Mouse (Mus musculus) liver, adult 2 months (tissue): ENCODE measurements at regions not wholly inside any gene's neighbourhood (a gene's known extent, or its start where the extent isn't known, plus 50 kb on each side); places are given as distances from the start of the nearest gene placed in this dataset.

Experiments used
- DNase-seq: peaks from one replicate; pipeline ENCODE4 v3.0.0-alpha.2; 2011; ENCODE audit warnings: low read depth, low spot score; ENCODE audit errors: extremely low read depth
- H3K27ac ChIP-seq: fragments of 200-500 bp; replicated peaks from 2 replicates; pipeline ENCODE4 v1.5.1; 2012; ENCODE audit warnings: low read depth, mild to moderate bottlenecking, control low read depth, inconsistent platforms, low read length; ENCODE audit not compliant: insufficient read depth
- H3K27me3 ChIP-seq: fragments of 200-500 bp; 2 replicates; pipeline ENCODE4 v1.6.1; 2012; ENCODE audit warnings: mild to moderate bottlenecking, moderate library complexity, low read length, inconsistent platforms; ENCODE audit not compliant: control insufficient read depth, insufficient read depth
- H3K36me3 ChIP-seq: fragments of 200-500 bp; 2 replicates; pipeline ENCODE4 v1.6.1; 2012; ENCODE audit warnings: low read length, inconsistent platforms; ENCODE audit not compliant: control insufficient read depth, insufficient read depth
- H3K4me1 ChIP-seq: fragments of 200-500 bp; 2 replicates; pipeline ENCODE4 v1.6.1; 2011; ENCODE audit warnings: low read length; ENCODE audit not compliant: control insufficient read depth, insufficient read depth
- H3K4me3 ChIP-seq: fragments of 200-500 bp; 2 replicates; pipeline ENCODE4 v1.5.1; 2011; ENCODE audit warnings: low read depth, mild to moderate bottlenecking, control low read depth, low read length, moderate library complexity; ENCODE audit not compliant: insufficient read depth
- H3K79me2 ChIP-seq: fragments of 200-500 bp; 2 replicates; pipeline ENCODE4 v1.6.1; 2012; ENCODE audit warnings: inconsistent platforms, mild to moderate bottlenecking, low read length, moderate library complexity; ENCODE audit not compliant: control insufficient read depth, insufficient read depth
- H3K9ac ChIP-seq: fragments of 200-500 bp; 2 replicates; pipeline ENCODE4 v1.6.1; 2012; ENCODE audit warnings: low read depth, mild to moderate bottlenecking, control low read depth, inconsistent platforms, low read length
- CTCF ChIP-seq: fragments of 200-500 bp; IDR thresholded peaks from 2 replicates; pipeline ENCODE4 v1.5.1; 2011; ENCODE audit warnings: low read depth, low read length, control low read depth
- POLR2A ChIP-seq: fragments of 200-500 bp; IDR thresholded peaks from 2 replicates; pipeline ENCODE4 v1.6.1; 2011; ENCODE audit warnings: low read length, control low read depth; ENCODE audit not compliant: insufficient read depth; ENCODE audit errors: extremely low read depth
- WGBS: fragments of 180-500 bp; shearing (Covaris S2); methylation state at CpG from one replicate; pipeline ENCODE4 v1.1.7; 2018; 5-methylcytosine and 5-hydroxymethylcytosine counted together

GRCm38 (mm10) chr1:78600666-78601065, 57.0 kb upstream of the Acsl3 start:
- no peaks in the 10 kb centered on the region for H3K27me3 ChIP-seq
- H3K36me3 ChIP-seq: no peaks in the 10 kb centered on the region
- WGBS: 45% methylated on average over 1 of the region's 1 CpGs
- no peak overlapping the region for H3K27ac ChIP-seq
- H3K9ac ChIP-seq: no peak overlapping the region
- no peak for DNase-seq
- TF ChIP-seq POLR2A (no peak), CTCF (no peak)
- H3K4me1 ChIP-seq: no peaks in the 10 kb centered on the region
- no peak overlapping the region for H3K4me3 ChIP-seq
- no peaks in the 10 kb centered on the region for H3K79me2 ChIP-seq

- no peak overlapping the region for H3K27ac ChIP-seq
- DNase-seq: no peak
- 53% methylated on average over 3 of the region's 3 CpGs for WGBS
- H3K9ac ChIP-seq: no peak overlapping the region
- TF ChIP-seq POLR2A (no peak), CTCF (no peak)
- H3K4me3 ChIP-seq: no peak overlapping the region
- no peaks in the 10 kb centered on the region for H3K4me1 ChIP-seq
- no peaks in the 10 kb centered on the region for H3K27me3 ChIP-seq
- no peaks in the 10 kb centered on the region for H3K36me3 ChIP-seq
- H3K79me2 ChIP-seq: no peaks in the 10 kb centered on the region
Measured at GRCm38 (mm10) chr1:78601568-78601967, 56.1 kb upstream of the Acsl3 start.

- Histone ChIP-seq H3K9ac (no peak overlapping the region), H3K36me3 (no peaks in the 10 kb centered on the region)
Measured at GRCm38 (mm10) chr1:78602039-78602438, 55.6 kb upstream of the Acsl3 start.

GRCm38 (mm10) chr1:78602885-78603284, 54.7 kb upstream of the Acsl3 start:
- no peaks in the 10 kb centered on the region for H3K36me3 ChIP-seq
- H3K79me2 ChIP-seq: no peaks in the 10 kb centered on the region
- H3K4me1 ChIP-seq: no peaks in the 10 kb centered on the region
- TF ChIP-seq CTCF: no peak
- no peak for TF ChIP-seq POLR2A
- WGBS: 71% methylated on average over 3 of the region's 3 CpGs
- peak; percentile 19 for DNase-seq
- no peaks in the 10 kb centered on the region for H3K27me3 ChIP-seq
- no peak overlapping the region for H3K4me3 ChIP-seq
- H3K9ac ChIP-seq: no peak overlapping the region
- no peak overlapping the region for H3K27ac ChIP-seq

More at GRCm38 (mm10) chr1:78602039-78602438, 55.6 kb upstream of the Acsl3 start:
- H3K79me2 ChIP-seq: no peaks in the 10 kb centered on the region
- H3K4me1 ChIP-seq: no peaks in the 10 kb centered on the region
- no peak overlapping the region for H3K27ac ChIP-seq
- DNase-seq: peak; percentile 43
- H3K4me3 ChIP-seq: no peak overlapping the region
- no peaks in the 10 kb centered on the region for H3K27me3 ChIP-seq
- 7% methylated on average over 3 of the region's 3 CpGs for WGBS
- TF ChIP-seq CTCF (no peak), POLR2A (no peak)

GRCm38 (mm10) chr1:78604820-78605550, 52.6 kb upstream of the Acsl3 start:
- TF ChIP-seq CTCF (no peak), POLR2A (no peak)
- H3K27ac ChIP-seq: no peak overlapping the region
- H3K27me3 ChIP-seq: no peaks in the 10 kb centered on the region
- H3K4me1 ChIP-seq: no peaks in the 10 kb centered on the region
- H3K4me3 ChIP-seq: no peak overlapping the region
- no peaks in the 10 kb centered on the region for H3K79me2 ChIP-seq
- DNase-seq: no peak
- no peak overlapping the region for H3K9ac ChIP-seq
- H3K36me3 ChIP-seq: no peaks in the 10 kb centered on the region
- 77% methylated on average over 9 of the region's 9 CpGs for WGBS
